Comparison of ENCODE assay signal across 8 mouse cellular contexts in genomic region chr15:25414011-25414746, GRCm38 (mm10). TPM values are rescaled to one million over a fixed set of nuclear protein-coding genes. Genes with fewer than 3 reads are reported as not detected.
DNase-seq lines count a peak whose midpoint lies in the region; ATAC-seq and TF ChIP-seq lines count a peak whose summit lies in the region.

No protein-coding gene starts in this region.

- peak overlapping the region; percentile 99 for H3K27ac ChIP-seq in forebrain, embryonic 13.5 days
- peak overlapping the region; percentile 100 for H3K27ac ChIP-seq in hindbrain, postnatal 0 days
- H3K27ac ChIP-seq in midbrain, embryonic 12.5 days (replicated peaks): peak overlapping the region; percentile 98
- peak overlapping the region; percentile 69 for H3K27ac ChIP-seq in stomach, postnatal 0 days (replicated peaks)

- H3K4me1 ChIP-seq in forebrain, embryonic 13.5 days: peaks cover 47% of the 10 kb centered on the region
- H3K4me1 ChIP-seq in hindbrain, postnatal 0 days (ENCODE audit: insufficient read depth, low read length): peaks cover 8% of the 10 kb centered on the region; the same call in 1 of the 2 replicates
- peaks cover 44% of the 10 kb centered on the region for H3K4me1 ChIP-seq in midbrain, embryonic 12.5 days
- no peaks in the 10 kb centered on the region for H3K4me1 ChIP-seq in stomach, postnatal 0 days (replicated peaks; ENCODE audit: control insufficient read depth, insufficient read depth)

- TF ChIP-seq EP300 in stomach, postnatal 0 days (optimal IDR thresholded peaks at IDR 0.05): no peak

- H3K4me3 ChIP-seq in forebrain, embryonic 13.5 days: peak overlapping the region; percentile 93
- H3K4me3 ChIP-seq in hindbrain, postnatal 0 days (ENCODE audit: low read length): peak overlapping the region; percentile 98
- H3K4me3 ChIP-seq in midbrain, embryonic 12.5 days: peak overlapping the region; percentile 99
- H3K4me3 ChIP-seq in stomach, postnatal 0 days (ENCODE audit: low read depth, low read length): peak overlapping the region; percentile 77

- no peak for TF ChIP-seq CTCF in hindbrain, postnatal 0 days (IDR thresholded peaks at IDR 0.05; ENCODE audit: low read depth)
- TF ChIP-seq CTCF in stomach, postnatal 0 days (IDR thresholded peaks at IDR 0.05; ENCODE audit: low read depth): no peak

- DNase-seq in heart, adult 11 months: peak; percentile 90
- no peak for DNase-seq in heart, postnatal 10 days
- peak; percentile 57 for DNase-seq in WW6 (ENCODE audit: low read depth, low spot score)
- peak; percentile 84 for DNase-seq in hindbrain, postnatal 0 days (ENCODE audit: low spot score)
- DNase-seq in left cerebral cortex, postnatal 25 days (ENCODE audit: low spot score in 2 of 2): peak; percentile 71 to 83
- DNase-seq in stomach, postnatal 0 days (ENCODE audit: low spot score): no peak

- peak overlapping the region; percentile 71 for H3K4me2 ChIP-seq in forebrain, embryonic 13.5 days
- H3K4me2 ChIP-seq in hindbrain, postnatal 0 days (ENCODE audit: low read depth, low read length): peak overlapping the region; percentile 89
- peak overlapping the region; percentile 76 for H3K4me2 ChIP-seq in midbrain, embryonic 12.5 days (replicated peaks)
- peak overlapping the region; percentile 77 for H3K4me2 ChIP-seq in stomach, postnatal 0 days (replicated peaks; ENCODE audit: low read depth)

- peaks cover 6% of the 10 kb centered on the region for H3K36me3 ChIP-seq in forebrain, embryonic 13.5 days (ENCODE audit: poor library complexity, severe bottlenecking)
- no peaks in the 10 kb centered on the region for H3K36me3 ChIP-seq in hindbrain, postnatal 0 days (ENCODE audit: insufficient read depth, low read length)
- H3K36me3 ChIP-seq in midbrain, embryonic 12.5 days: peaks cover 9% of the 10 kb centered on the region; the same call in 1 of the 2 replicates
- no peaks in the 10 kb centered on the region for H3K36me3 ChIP-seq in stomach, postnatal 0 days (ENCODE audit: control insufficient read depth, insufficient read depth, low read length)

- peak; percentile 50 for ATAC-seq in forebrain, embryonic 13.5 days
- peak; percentile 59 for ATAC-seq in hindbrain, postnatal 0 days
- ATAC-seq in midbrain, embryonic 12.5 days (ENCODE audit: low FRiP score, low read depth): peak; percentile 28
- peak; percentile 38; the same call in 1 of the 2 replicates for ATAC-seq in stomach, postnatal 0 days (ENCODE audit: low FRiP score, low TSS enrichment)

- WGBS in forebrain, embryonic 13.5 days: 0% methylated on average over 36 of the region's 36 CpGs
- under 1% methylated on average over 35 of the region's 36 CpGs for WGBS in hindbrain, postnatal 0 days
- under 1% methylated on average over 35 of the region's 36 CpGs for WGBS in midbrain, embryonic 12.5 days
- under 1% methylated on average over 34 of the region's 36 CpGs for WGBS in stomach, postnatal 0 days

- peak overlapping the region; percentile 100 for H3K9ac ChIP-seq in forebrain, embryonic 13.5 days
- H3K9ac ChIP-seq in hindbrain, postnatal 0 days (replicated peaks; ENCODE audit: low read length): peak overlapping the region; percentile 98
- H3K9ac ChIP-seq in midbrain, embryonic 12.5 days (replicated peaks): peak overlapping the region; percentile 100
- H3K9ac ChIP-seq in stomach, postnatal 0 days (ENCODE audit: low read length): 0 out of 2 replicates have a peak overlapping the region, but pooled peaks have one; percentile 41

- no peaks in the 10 kb centered on the region for H3K27me3 ChIP-seq in forebrain, embryonic 13.5 days
- H3K27me3 ChIP-seq in hindbrain, postnatal 0 days (ENCODE audit: insufficient read depth, low read length): no peaks in the 10 kb centered on the region
- H3K27me3 ChIP-seq in midbrain, embryonic 12.5 days: no peaks in the 10 kb centered on the region
- H3K27me3 ChIP-seq in stomach, postnatal 0 days (ENCODE audit: control insufficient read depth, insufficient read depth, low read length): no peaks in the 10 kb centered on the region

- intact Hi-C loops in heart, postnatal 10 days (cut with DNase I): loop anchor here (1.0 to 5.0 kb wide), 3 partner anchors 367 to 825 kb away; no protein-coding TSS in a partner anchor
- intact Hi-C loops in left cerebral cortex, postnatal 25 days (cut with DNase I): loop anchor here (2.0 to 5.0 kb wide), 6 partner anchors 142 to 825 kb away; no protein-coding TSS in a partner anchor

- no peaks in the 10 kb centered on the region for H3K9me3 ChIP-seq in forebrain, embryonic 13.5 days (replicated peaks)
- no peaks in the 10 kb centered on the region for H3K9me3 ChIP-seq in hindbrain, postnatal 0 days (ENCODE audit: low read length)
- no peaks in the 10 kb centered on the region for H3K9me3 ChIP-seq in midbrain, embryonic 12.5 days
- no peaks in the 10 kb centered on the region for H3K9me3 ChIP-seq in stomach, postnatal 0 days (ENCODE audit: control insufficient read depth, low read length)

RNA-seq across cellular contexts. Expression of gene Basp1, which starts 0.6 kb away (rescaled TPM):
- 1 to 10 TPM; 6.7 to 8.4 TPM for total RNA-seq in heart, postnatal 10 days (2021)
- polyA plus RNA-seq in forebrain, embryonic 13.5 days (2015; fragmentation: Nextera tagmentation; extraction: Ambion mirVana): 154 and 164 TPM in 2 replicates
- 701 and 894 TPM in 2 replicates for total RNA-seq in hindbrain, postnatal 0 days (2014; rRNA removed)
- 415 and 425 TPM in 2 replicates for polyA plus RNA-seq in hindbrain, postnatal 0 days (2015; fragmentation: Nextera tagmentation; extraction: Ambion mirVana)
- 100 to 1,000 TPM; 665 to 747 TPM for total RNA-seq in left cerebral cortex, postnatal 25 days (2021)
- polyA plus RNA-seq in midbrain, embryonic 12.5 days (2016; fragmentation: Nextera tagmentation; extraction: Ambion mirVana): 256 and 292 TPM in 2 replicates
- polyA plus RNA-seq in stomach, postnatal 0 days (2015; fragmentation: Nextera tagmentation; extraction: Ambion mirVana): 19.6 and 20.7 TPM in 2 replicates

Comparison
In these comparisons a context has a peak if more than half of its experiments do, and no peak if none do; other contexts are left out.
1. DNase-seq: peak in heart, adult 11 months (single experiment), WW6 (single experiment), hindbrain, postnatal 0 days (single experiment) and left cerebral cortex, postnatal 25 days (2 of 2); none in heart, postnatal 10 days (0 of 2) and stomach, postnatal 0 days (single experiment).
2. H3K9ac ChIP-seq: peak in every context shown above with its lines; median percentile 100 in forebrain, embryonic 13.5 days; 100 in midbrain, embryonic 12.5 days; 98 in hindbrain, postnatal 0 days; 41 in stomach, postnatal 0 days.
3. Peak in every context shown above with its lines, with median percentiles within 50 percentile points of each other: ATAC-seq, H3K27ac ChIP-seq, H3K4me2 ChIP-seq and H3K4me3 ChIP-seq.